Mouse (Mus musculus) olfactory bulb, adult 2 months (tissue): Measurements from ENCODE around the gene Gm11492.

ENCODE experiments used
- CTCF ChIP-seq: fragments of 200-500 bp; IDR thresholded peaks from 2 replicates; pipeline ENCODE4 v1.5.1; 2012; ENCODE audit warnings: low read depth, mild to moderate bottlenecking, low read length, moderate library complexity; ENCODE audit not compliant: insufficient read depth
- POLR2A ChIP-seq: fragments of 200-500 bp; IDR thresholded peaks from 2 replicates; pipeline ENCODE4 v1.6.1; 2012; ENCODE audit warnings: mild to moderate bottlenecking, low read depth, low read length, moderate library complexity; ENCODE audit not compliant: insufficient read depth

DNA sequence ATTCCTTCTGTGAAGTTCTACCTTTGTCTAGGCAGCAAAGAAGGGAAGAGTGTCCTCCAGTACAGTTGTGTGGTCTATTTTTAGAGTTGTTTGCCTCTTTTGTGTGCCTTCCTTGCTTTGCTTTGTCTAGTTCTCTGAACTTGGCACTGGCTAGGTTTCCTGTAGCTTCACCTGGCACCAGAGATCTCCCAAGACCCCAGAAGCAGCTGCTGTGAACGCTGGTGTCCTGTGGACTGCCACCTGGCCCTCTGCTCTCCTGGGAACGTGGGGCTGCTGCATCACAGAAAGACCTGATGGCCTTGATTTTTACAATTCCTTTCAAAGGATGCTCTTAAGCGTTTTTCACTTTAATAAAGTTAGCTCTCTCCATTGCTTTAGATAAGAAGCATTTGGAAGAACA is 23.5 kb upstream of the Gm11492 start:
- no peak for TF ChIP-seq CTCF
- TF ChIP-seq POLR2A, result no peak
